Mouse (Mus musculus): ENCODE results near the gene Pam16. TPM values are rescaled to one million over a fixed set of nuclear protein-coding genes. Genes with fewer than 3 reads are reported as not detected.
"Not testable (repeated sequence)": the region's sequence is repeated elsewhere in the genome, so short reads cannot be mapped to it uniquely, and the experiment has no call there.

Pam16 gene
- polyA plus RNA-seq, 1 experiment from 2014 or later: 94.7 TPM

GRCm38 (mm10) chr16:4594814-4595526 is 29.8 kb downstream of the Pam16 start:
- peak overlapping the region; percentile 97 for H3K27ac ChIP-seq
- H3K4me1 ChIP-seq: peaks cover 82% of the 10 kb centered on the region
- H3K27me3 ChIP-seq (ENCODE audit: poor library complexity, severe bottlenecking): no peaks in the 10 kb centered on the region
- peak overlapping the region; percentile 75 for H3K4me3 ChIP-seq
- whole genome bisulfite sequencing: under 1% methylated on average over 48 of the region's 52 CpGs
- peaks cover 12% of the 10 kb centered on the region for H3K36me3 ChIP-seq (replicated peaks)
- no peak for DNase-seq (ENCODE audit: extremely low spot score, low spot score)
- H3K9me3 ChIP-seq: peaks cover 5% of the 10 kb centered on the region; the same call in 1 of the 2 replicates

- Histone ChIP-seq H3K36me3 (replicated peaks) (peaks cover 17% of the 10 kb centered on the region), H3K27me3 (ENCODE audit: poor library complexity, severe bottlenecking) (no peaks in the 10 kb centered on the region), H3K27ac (peak within 1 kb of the TSS; percentile 97), H3K4me1 (peaks cover 74% of the 10 kb centered on the region), H3K9me3 (peaks cover 5% of the 10 kb centered on the region; the same call in 1 of the 2 replicates), H3K4me3 (peak within 1 kb of the TSS; percentile 75)
- DNase-seq (ENCODE audit: extremely low spot score, low spot score): peak; percentile 89
- WGBS: under 1% methylated on average over 39 of the region's 74 CpGs
Measured at GRCm38 (mm10) chr16:4593971-4594813, 30.6 kb downstream of the Pam16 start, which contains the start of gene Glis2. Gene Glis2 (plus strand): TSS chr16:4594713.

- DNase-seq (ENCODE audit: extremely low spot score, low spot score): peak; percentile 56
- peaks cover 17% of the 10 kb centered on the region for H3K36me3 ChIP-seq (replicated peaks)
- 18% methylated on average over 32 of the region's 32 CpGs for WGBS
- H3K4me3 ChIP-seq: peak overlapping the region; percentile 75
- no peaks in the 10 kb centered on the region for H3K27me3 ChIP-seq (ENCODE audit: poor library complexity, severe bottlenecking)
- H3K27ac ChIP-seq: peak overlapping the region; percentile 97
- peaks cover 5% of the 10 kb centered on the region; the same call in 1 of the 2 replicates for H3K9me3 ChIP-seq
- peaks cover 64% of the 10 kb centered on the region for H3K4me1 ChIP-seq
Measured at GRCm38 (mm10) chr16:4592909-4593875, 31.6 kb downstream of the Pam16 start.

GRCm38 (mm10) chr16:4590236-4590635 is 34.6 kb downstream of the Pam16 start:
- H3K9me3 ChIP-seq: peaks cover 5% of the 10 kb centered on the region; the same call in 1 of the 2 replicates
- peaks cover 57% of the 10 kb centered on the region for H3K4me1 ChIP-seq
- peaks cover 17% of the 10 kb centered on the region for H3K36me3 ChIP-seq (replicated peaks)
- H3K27me3 ChIP-seq (ENCODE audit: poor library complexity, severe bottlenecking): no peaks in the 10 kb centered on the region
- H3K4me3 ChIP-seq: no peak overlapping the region
- no peak for DNase-seq (ENCODE audit: extremely low spot score, low spot score)
- no peak overlapping the region for H3K27ac ChIP-seq
- 96% methylated on average over 9 of the region's 9 CpGs for whole genome bisulfite sequencing

GRCm38 (mm10) chr16:4587516-4588210 is 37.1 kb downstream of the Pam16 start:
- DNase-seq (ENCODE audit: extremely low spot score, low spot score): no peak
- Histone ChIP-seq H3K27me3 (ENCODE audit: poor library complexity, severe bottlenecking) (no peaks in the 10 kb centered on the region), H3K9me3 (peaks cover 3% of the 10 kb centered on the region; the same call in 1 of the 2 replicates), H3K4me1 (peaks cover 37% of the 10 kb centered on the region), H3K4me3 (peak overlapping the region; percentile 52; the same call in 1 of the 2 replicates), H3K36me3 (replicated peaks) (peaks cover 17% of the 10 kb centered on the region), H3K27ac (peak overlapping the region; percentile 90)
- WGBS: 55% methylated on average over 5 of the region's 5 CpGs

GRCm38 (mm10) chr16:4586531-4587123 is 38.2 kb downstream of the Pam16 start:
- peaks cover 3% of the 10 kb centered on the region; the same call in 1 of the 2 replicates for H3K9me3 ChIP-seq
- peaks cover 27% of the 10 kb centered on the region for H3K4me1 ChIP-seq
- peaks cover 17% of the 10 kb centered on the region for H3K36me3 ChIP-seq (replicated peaks)
- WGBS: 1% methylated on average over 43 of the region's 43 CpGs
- H3K4me3 ChIP-seq: peak overlapping the region; percentile 52
- DNase-seq (ENCODE audit: extremely low spot score, low spot score): peak; percentile 97
- H3K27me3 ChIP-seq (ENCODE audit: poor library complexity, severe bottlenecking): no peaks in the 10 kb centered on the region
- peak overlapping the region; percentile 90 for H3K27ac ChIP-seq

GRCm38 (mm10) chr16:4585642-4586530 is 38.9 kb downstream of the Pam16 start:
- peak overlapping the region; percentile 52 for H3K4me3 ChIP-seq
- peaks cover 14% of the 10 kb centered on the region for H3K36me3 ChIP-seq (replicated peaks)
- H3K27me3 ChIP-seq (ENCODE audit: poor library complexity, severe bottlenecking): no peaks in the 10 kb centered on the region
- H3K27ac ChIP-seq: peak overlapping the region; percentile 90
- H3K4me1 ChIP-seq: peaks cover 26% of the 10 kb centered on the region
- 11% methylated on average over 14 of the region's 14 CpGs for WGBS
- peaks cover 3% of the 10 kb centered on the region; the same call in 1 of the 2 replicates for H3K9me3 ChIP-seq
- DNase-seq (ENCODE audit: extremely low spot score, low spot score): no peak

GRCm38 (mm10) chr16:4584438-4584837 is 40.4 kb downstream of the Pam16 start:
- no peak overlapping the region for H3K4me3 ChIP-seq
- H3K27ac ChIP-seq: no peak overlapping the region
- H3K4me1 ChIP-seq: peaks cover 26% of the 10 kb centered on the region
- H3K27me3 ChIP-seq (ENCODE audit: poor library complexity, severe bottlenecking): no peaks in the 10 kb centered on the region
- no peaks in the 10 kb centered on the region for H3K9me3 ChIP-seq
- DNase-seq (ENCODE audit: extremely low spot score, low spot score): no peak
- WGBS: 83% methylated on average over 5 of the region's 5 CpGs
- 0 out of 2 replicates have a peak, but pooled peaks cover under 1% of the 10 kb centered on the region for H3K36me3 ChIP-seq (replicated peaks)

- peaks cover 26% of the 10 kb centered on the region for H3K4me1 ChIP-seq
- H3K9me3 ChIP-seq: no peaks in the 10 kb centered on the region
- H3K27ac ChIP-seq: no peak overlapping the region
- H3K4me3 ChIP-seq: no peak overlapping the region
- DNase-seq (ENCODE audit: extremely low spot score, low spot score): no peak
- H3K36me3 ChIP-seq (replicated peaks): no peaks in the 10 kb centered on the region
- H3K27me3 ChIP-seq (ENCODE audit: poor library complexity, severe bottlenecking): no peaks in the 10 kb centered on the region
- WGBS: 85% methylated on average over 3 of the region's 3 CpGs
Measured at GRCm38 (mm10) chr16:4583807-4584206, 41.0 kb downstream of the Pam16 start.

GRCm38 (mm10) chr16:4581179-4581578 is 43.6 kb downstream of the Pam16 start:
- not testable (repeated sequence) for H3K4me3 ChIP-seq; H3K27me3 ChIP-seq (ENCODE audit: poor library complexity, severe bottlenecking); H3K36me3 ChIP-seq (replicated peaks); H3K9me3 ChIP-seq; H3K27ac ChIP-seq; DNase-seq (ENCODE audit: extremely low spot score, low spot score)
- peaks cover 12% of the 10 kb centered on the region for H3K4me1 ChIP-seq
- WGBS: 85% methylated on average over 4 of the region's 4 CpGs
